Mouse (Mus musculus): ENCODE measurements around the gene Csdc2.
"Not testable (repeated sequence)": the region's sequence is repeated elsewhere in the genome, so short reads cannot be mapped to it uniquely, and the experiment has no call there.

Gene Csdc2

GRCm38 (mm10) chr15:81936679-81937078 lies at the start of gene Csdc2:
Gene Csdc2 (plus strand): TSS chr15:81936759.
- DNase-seq (ENCODE audit: low read depth, low spot score), result no peak

GRCm38 (mm10) chr15:81886795-81887550 lies 49.6 kb upstream of the Csdc2 start:
- DNase-seq (ENCODE audit: low read depth, low spot score), result no peak

- DNase-seq (ENCODE audit: low read depth, low spot score), result no peak
Observed at GRCm38 (mm10) chr15:81889175-81889574, 47.4 kb upstream of the Csdc2 start.

GRCm38 (mm10) chr15:81891140-81891802 lies 45.3 kb upstream of the Csdc2 start:
- no peak for DNase-seq (ENCODE audit: low read depth, low spot score)

GRCm38 (mm10) chr15:81891822-81892580 lies 44.6 kb upstream of the Csdc2 start:
- DNase-seq (ENCODE audit: low read depth, low spot score), result no peak

GRCm38 (mm10) chr15:81894002-81894401 lies 42.6 kb upstream of the Csdc2 start:
- DNase-seq (ENCODE audit: low read depth, low spot score), result no peak

- no peak for DNase-seq (ENCODE audit: low read depth, low spot score)
Observed at GRCm38 (mm10) chr15:81896407-81896806, 40.2 kb upstream of the Csdc2 start.

GRCm38 (mm10) chr15:81897607-81898285 lies 38.8 kb upstream of the Csdc2 start:
- no peak for DNase-seq (ENCODE audit: low read depth, low spot score)

- DNase-seq (ENCODE audit: low read depth, low spot score), result no peak
Observed at GRCm38 (mm10) chr15:81898751-81899150, 37.8 kb upstream of the Csdc2 start.

GRCm38 (mm10) chr15:81904939-81905338 lies 31.6 kb upstream of the Csdc2 start:
- no peak for DNase-seq (ENCODE audit: low read depth, low spot score)

GRCm38 (mm10) chr15:81907953-81908352 lies 28.6 kb upstream of the Csdc2 start:
- DNase-seq (ENCODE audit: low read depth, low spot score), result no peak

GRCm38 (mm10) chr15:81908767-81909166 lies 27.8 kb upstream of the Csdc2 start:
- not testable (repeated sequence) for DNase-seq (ENCODE audit: low read depth, low spot score)

- no peak for DNase-seq (ENCODE audit: low read depth, low spot score)
Observed at GRCm38 (mm10) chr15:81912498-81912897, 24.1 kb upstream of the Csdc2 start.

- DNase-seq (ENCODE audit: low read depth, low spot score), result no peak
Observed at GRCm38 (mm10) chr15:81914668-81915067, 21.9 kb upstream of the Csdc2 start.

- no peak for DNase-seq (ENCODE audit: low read depth, low spot score)
Observed at GRCm38 (mm10) chr15:81915663-81916062, 20.9 kb upstream of the Csdc2 start.

GRCm38 (mm10) chr15:81917201-81917600 lies 19.4 kb upstream of the Csdc2 start:
- DNase-seq (ENCODE audit: low read depth, low spot score), result no peak

- DNase-seq (ENCODE audit: low read depth, low spot score), result no peak
Observed at GRCm38 (mm10) chr15:81917621-81918463, 18.7 kb upstream of the Csdc2 start.

- DNase-seq (ENCODE audit: low read depth, low spot score), result no peak
Observed at GRCm38 (mm10) chr15:81919062-81919461, 17.5 kb upstream of the Csdc2 start.

GRCm38 (mm10) chr15:81920546-81921217 lies 15.9 kb upstream of the Csdc2 start:
- no peak for DNase-seq (ENCODE audit: low read depth, low spot score)

- no peak for DNase-seq (ENCODE audit: low read depth, low spot score)
Observed at GRCm38 (mm10) chr15:81921255-81921654, 15.3 kb upstream of the Csdc2 start.
